9 mouse cellular contexts compared by ENCODE assay signal in the genomic region with DNA sequence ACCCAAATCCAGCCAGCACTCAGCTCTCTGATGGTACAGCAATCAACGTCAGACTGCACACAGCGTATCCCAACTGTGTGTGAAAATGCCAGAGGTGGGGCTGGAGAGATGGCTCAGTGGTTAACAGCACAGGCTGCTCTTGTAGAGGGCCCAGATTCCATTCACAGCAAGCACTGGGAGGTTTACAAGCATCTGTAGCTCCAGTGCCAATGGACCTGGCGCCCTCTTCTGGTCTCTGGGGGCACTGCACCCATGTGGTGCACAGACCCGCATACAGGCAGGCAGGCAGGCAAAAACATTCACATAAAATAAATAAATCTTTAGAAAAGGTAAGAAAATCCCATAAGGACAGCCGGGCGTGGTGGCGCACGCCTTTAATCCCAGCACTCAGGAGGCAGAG. TPM values are rescaled to one million over a fixed set of nuclear protein-coding genes. Genes with fewer than 3 reads are reported as not detected.
DNase-seq lines count a peak whose midpoint lies in the region; ATAC-seq and TF ChIP-seq lines count a peak whose summit lies in the region.
"Had no signal": no experiment of that assay in that cellular context is flagged by ENCODE, and none has a peak within 500 bp of the region (broad histone marks: within the 10 kb centered on the region; RNA-seq: fewer than 3 reads in every experiment).

No protein-coding gene starts in this region.

- no peaks in the 10 kb centered on the region for H3K27me3 ChIP-seq in cerebellum, adult 2 months (ENCODE audit: control insufficient read depth, insufficient read depth, low read length)
- H3K27me3 ChIP-seq in lung, postnatal 0 days (replicated peaks; ENCODE audit: insufficient read depth, low read length) = no peaks in the 10 kb centered on the region
- H3K27me3 ChIP-seq in embryonic facial prominence, embryonic 11.5 days (ENCODE audit: control insufficient read depth, insufficient read depth, low read length) = peaks cover 2% of the 10 kb centered on the region

- no peaks in the 10 kb centered on the region; the same call in 1 of the 2 replicates for H3K4me1 ChIP-seq in cerebellum, adult 2 months (ENCODE audit: control insufficient read depth, insufficient read depth, low read length)
- no peaks in the 10 kb centered on the region for H3K4me1 ChIP-seq in lung, postnatal 0 days (ENCODE audit: insufficient read depth, low read depth, low read length)
- H3K4me1 ChIP-seq in embryonic facial prominence, embryonic 11.5 days (ENCODE audit: control insufficient read depth, insufficient read depth, low read length) = no peaks in the 10 kb centered on the region

- ATAC-seq in lung, postnatal 0 days = no peak
- ATAC-seq in embryonic facial prominence, embryonic 11.5 days (replicated peaks; ENCODE audit: insufficient number of reproducible peaks, low FRiP score, low TSS enrichment, low read depth) = no peak

- 58% methylated on average over 8 of the region's 8 CpGs for WGBS in cerebellum, adult 2 months
- WGBS in lung, postnatal 0 days = 61% methylated on average over 8 of the region's 8 CpGs
- 56% methylated on average over 8 of the region's 8 CpGs for WGBS in embryonic facial prominence, embryonic 11.5 days

- no peaks in the 10 kb centered on the region for H3K9me3 ChIP-seq in lung, postnatal 0 days (ENCODE audit: low read length)
- no peaks in the 10 kb centered on the region for H3K9me3 ChIP-seq in embryonic facial prominence, embryonic 11.5 days (replicated peaks; ENCODE audit: control insufficient read depth, low read length)

- H3K36me3 ChIP-seq in lung, postnatal 0 days (ENCODE audit: insufficient read depth, low read length) = no peaks in the 10 kb centered on the region
- no peaks in the 10 kb centered on the region for H3K36me3 ChIP-seq in embryonic facial prominence, embryonic 11.5 days (replicated peaks; ENCODE audit: control insufficient read depth, insufficient read depth, low read depth, low read length)

- no peak for TF ChIP-seq EP300 in lung, postnatal 0 days (IDR thresholded peaks at IDR 0.05)

- no peak overlapping the region for H3K27ac ChIP-seq in cerebellum, adult 2 months (ENCODE audit: insufficient read depth, low read length)
- no peak overlapping the region for H3K27ac ChIP-seq in lung, postnatal 0 days (ENCODE audit: low read length)
- H3K27ac ChIP-seq in embryonic facial prominence, embryonic 11.5 days (replicated peaks; ENCODE audit: low read depth, low read length) = no peak overlapping the region

- no peak overlapping the region for H3K4me2 ChIP-seq in lung, postnatal 0 days (replicated peaks; ENCODE audit: low read depth, low read length)
- no peak overlapping the region for H3K4me2 ChIP-seq in embryonic facial prominence, embryonic 11.5 days (ENCODE audit: low read depth, low read length)

- H3K9ac ChIP-seq in lung, postnatal 0 days (replicated peaks; ENCODE audit: low read depth) = no peak overlapping the region
- H3K9ac ChIP-seq in embryonic facial prominence, embryonic 11.5 days (replicated peaks; ENCODE audit: low read length) = no peak overlapping the region

- no peak for TF ChIP-seq POLR2A in cerebellum, adult 2 months (IDR thresholded peaks at IDR 0.05; ENCODE audit: borderline replicate concordance, insufficient read depth, low read length)

- TF ChIP-seq CTCF in cerebellum, adult 2 months (IDR thresholded peaks at IDR 0.05; ENCODE audit: borderline replicate concordance, insufficient read depth, low read depth, low read length) = peak; percentile 31; the same call in 1 of the 2 replicates
- TF ChIP-seq CTCF in lung, postnatal 0 days (IDR thresholded peaks at IDR 0.05) = peak; percentile 71

- no peak overlapping the region for H3K4me3 ChIP-seq in cerebellum, adult 2 months (replicated peaks; ENCODE audit: insufficient read depth, low read depth, low read length)
- no peak overlapping the region for H3K4me3 ChIP-seq in lung, postnatal 0 days (ENCODE audit: low read depth, low read length)
- H3K4me3 ChIP-seq in embryonic facial prominence, embryonic 11.5 days (ENCODE audit: low read depth, low read length) = no peak overlapping the region

- DNase-seq in cerebellum, adult 2 months = no peak
- DNase-seq in cerebellum, adult 11-12 months = no peak
- DNase-seq in lung, postnatal 0 days (ENCODE audit: low spot score) = no peak
- DNase-seq in lung, postnatal 25 days (ENCODE audit: low spot score) = no peak
- DNase-seq in embryonic facial prominence, embryonic 11.5 days (ENCODE audit: low spot score) = peak; percentile 45
- DNase-seq in naive thymus-derived CD4-positive, alpha-beta T cell, adult 2 months (ENCODE audit: low read depth) = peak; percentile 62
- DNase-seq in layer of hippocampus, postnatal 36 days = no peak
- DNase-seq in cerebellum, adult 18-20 months = no peak

RNA-seq across cellular contexts. Expression of gene Gm36210, which starts 5.1 kb away (rescaled TPM):
- polyA plus RNA-seq in cerebellum, adult 2 months (2012; rRNA removed) = 0.59 and 0.61 TPM in 2 replicates
- polyA plus RNA-seq in lung, postnatal 0 days (2015; fragmentation: Nextera tagmentation; extraction: Ambion mirVana) = not detected in 2 replicates
- 0.27 TPM in 1 of 2 replicates, not detected in the other for polyA plus RNA-seq in embryonic facial prominence, embryonic 11.5 days (2014; fragmentation: Nextera tagmentation; extraction: Ambion mirVana)
- total RNA-seq in layer of hippocampus, postnatal 36 days (2021) = under 1 TPM; 0.51 to 0.62 TPM
- total RNA-seq: heart, postnatal 10 days had no signal

RNA-seq across cellular contexts. Expression of gene Zfp628, which starts 13.8 kb away (rescaled TPM):
- polyA plus RNA-seq in cerebellum, adult 2 months (2012; rRNA removed) = 9.8 and 10.4 TPM in 2 replicates
- 2.7 TPM in 2 replicates for polyA plus RNA-seq in lung, postnatal 0 days (2015; fragmentation: Nextera tagmentation; extraction: Ambion mirVana)
- polyA plus RNA-seq in embryonic facial prominence, embryonic 11.5 days (2014; fragmentation: Nextera tagmentation; extraction: Ambion mirVana) = 2.5 and 3.6 TPM in 2 replicates
- 10 to 100 TPM; 12.7 to 13.2 TPM for total RNA-seq in layer of hippocampus, postnatal 36 days (2021)

RNA-seq across cellular contexts. Expression of gene Nat14, which starts 20.7 kb away (rescaled TPM):
- polyA plus RNA-seq in cerebellum, adult 2 months (2012; rRNA removed) = 33.5 and 37.5 TPM in 2 replicates
- polyA plus RNA-seq in lung, postnatal 0 days (2015; fragmentation: Nextera tagmentation; extraction: Ambion mirVana) = 1.1 and 2.3 TPM in 2 replicates
- 2.7 and 2.8 TPM in 2 replicates for polyA plus RNA-seq in embryonic facial prominence, embryonic 11.5 days (2014; fragmentation: Nextera tagmentation; extraction: Ambion mirVana)
- 100 to 1,000 TPM; 119 to 120 TPM for total RNA-seq in layer of hippocampus, postnatal 36 days (2021)

RNA-seq across cellular contexts. Expression of gene Isoc2a, which starts 24.2 kb away (rescaled TPM):
- polyA plus RNA-seq in cerebellum, adult 2 months (2012; rRNA removed) = 17.4 and 17.7 TPM in 2 replicates
- 0.53 and 0.57 TPM in 2 replicates for polyA plus RNA-seq in lung, postnatal 0 days (2015; fragmentation: Nextera tagmentation; extraction: Ambion mirVana)
- 0.70 and 0.72 TPM in 2 replicates for polyA plus RNA-seq in embryonic facial prominence, embryonic 11.5 days (2014; fragmentation: Nextera tagmentation; extraction: Ambion mirVana)
- total RNA-seq in layer of hippocampus, postnatal 36 days (2021) = 10 to 100 TPM; 11.4 to 13.6 TPM

RNA-seq across cellular contexts. Expression of gene Ssc5d, which starts 24.4 kb away (rescaled TPM):
- 1.9 TPM in 2 replicates for polyA plus RNA-seq in cerebellum, adult 2 months (2012; rRNA removed)
- polyA plus RNA-seq in lung, postnatal 0 days (2015; fragmentation: Nextera tagmentation; extraction: Ambion mirVana) = 1.4 and 1.7 TPM in 2 replicates
- 0.97 and 1.2 TPM in 2 replicates for polyA plus RNA-seq in embryonic facial prominence, embryonic 11.5 days (2014; fragmentation: Nextera tagmentation; extraction: Ambion mirVana)
- total RNA-seq in layer of hippocampus, postnatal 36 days (2021) = 1 to 10 TPM; 2.9 to 3.8 TPM

Comparison
In these comparisons a context has a peak if more than half of its experiments do, and no peak if none do; other contexts are left out.
1. DNase-seq: peak in embryonic facial prominence, embryonic 11.5 days (single experiment) and naive thymus-derived CD4-positive, alpha-beta T cell, adult 2 months (single experiment); none in cerebellum, adult 2 months (0 of 2), cerebellum, adult 11-12 months (single experiment), lung, postnatal 0 days (single experiment), lung, postnatal 25 days (single experiment), layer of hippocampus, postnatal 36 days (0 of 2) and cerebellum, adult 18-20 months (0 of 2).